Mouse (Mus musculus) embryonic facial prominence, embryonic 11.5 days (tissue): ENCODE data around the gene Ankrd39. TPM values are rescaled to one million over a fixed set of nuclear protein-coding genes. Genes with fewer than 3 reads are reported as not detected.

Experiments used
- ATAC-seq: fragments of 200-750 bp; cut with Nextera tagmentation; replicated peaks from 2 replicates; pipeline ENCODE4 v1.8.0; 2017; ENCODE audit warnings: low read depth; ENCODE audit not compliant: insufficient number of reproducible peaks, low FRiP score, low TSS enrichment
- DNase-seq: peaks from one replicate; pipeline ENCODE4 v3.0.0-alpha.2; 2015; ENCODE audit warnings: low spot score
- H3K27ac ChIP-seq: fragments of 300-500 bp; sonication (generic); replicated peaks from 2 replicates; pipeline ENCODE4 v1.5.1; 2014; ENCODE audit warnings: mild to moderate bottlenecking, low read depth, low read length, control low read depth
- H3K27me3 ChIP-seq: fragments of 300-500 bp; sonication (generic); 2 replicates; pipeline ENCODE4 v1.6.1; 2014; ENCODE audit warnings: mild to moderate bottlenecking, low read length, moderate library complexity, mixed read lengths; ENCODE audit not compliant: control insufficient read depth, insufficient read depth
- H3K36me3 ChIP-seq: fragments of 300-500 bp; sonication (generic); replicated peaks from 2 replicates; pipeline ENCODE4 v1.6.1; 2014; ENCODE audit warnings: low read depth, mild to moderate bottlenecking, low read length, moderate library complexity, mixed read lengths; ENCODE audit not compliant: control insufficient read depth, insufficient read depth
- H3K4me1 ChIP-seq: fragments of 300-500 bp; sonication (generic); 2 replicates; pipeline ENCODE4 v1.6.1; 2014; ENCODE audit warnings: low read length, mixed read lengths; ENCODE audit not compliant: control insufficient read depth, insufficient read depth
- H3K4me2 ChIP-seq: fragments of 300-500 bp; sonication (generic); 2 replicates; pipeline ENCODE4 v1.6.1; 2014; ENCODE audit warnings: low read depth, mild to moderate bottlenecking, control low read depth, low read length, moderate library complexity
- H3K4me3 ChIP-seq: fragments of 300-500 bp; sonication (generic); 2 replicates; pipeline ENCODE4 v1.5.1; 2014; ENCODE audit warnings: low read depth, low read length, control low read depth
- H3K9ac ChIP-seq: fragments of 300-500 bp; sonication (generic); replicated peaks from 2 replicates; pipeline ENCODE4 v1.6.1; 2014; ENCODE audit warnings: mild to moderate bottlenecking, control low read depth, low read length
- H3K9me3 ChIP-seq: fragments of 300-500 bp; sonication (generic); replicated peaks from 2 replicates; pipeline ENCODE4 v1.6.1; 2016; ENCODE audit warnings: mild to moderate bottlenecking, low read length, inconsistent platforms, mixed read lengths; ENCODE audit not compliant: control insufficient read depth
- WGBS: fragments of 180-500 bp; shearing (Covaris S2); extraction: QIAGEN DNeasy Blood & Tissue Kit; methylation state at CpG from one replicate; pipeline ENCODE4 v1.1.7; 2014; 5-methylcytosine and 5-hydroxymethylcytosine counted together
- polyA plus RNA-seq: library from polyadenylated mRNA; unstranded; fragments of >200 nt; fragmentation: Nextera tagmentation; extraction: Ambion mirVana; gene quantifications from 2 replicates; pipeline ENCODE4 v1.2.1, GENCODE M21; 2014

Ankrd39 gene
- polyA plus RNA-seq, 1 experiment from 2014 or later: 11.9 TPM

- DNase-seq (no peak), ATAC-seq (no peak)
- Histone ChIP-seq H3K4me2 (no peak overlapping the region), H3K27ac (no peak overlapping the region), H3K27me3 (no peaks in the 10 kb centered on the region), H3K9ac (no peak overlapping the region), H3K36me3 (no peaks in the 10 kb centered on the region; the same call in 1 of the 2 replicates), H3K9me3 (no peaks in the 10 kb centered on the region), H3K4me1 (no peaks in the 10 kb centered on the region), H3K4me3 (no peak overlapping the region)
- WGBS: 79% methylated on average over 8 of the region's 8 CpGs
Observed at GRCm38 (mm10) chr1:36530485-36530884, 16.8 kb downstream of the Ankrd39 start.

- Histone ChIP-seq H3K9ac (no peak overlapping the region), H3K9me3 (no peaks in the 10 kb centered on the region), H3K27me3 (no peaks in the 10 kb centered on the region), H3K4me1 (no peaks in the 10 kb centered on the region), H3K27ac (no peak overlapping the region), H3K4me3 (no peak overlapping the region), H3K36me3 (no peaks in the 10 kb centered on the region; the same call in 1 of the 2 replicates), H3K4me2 (no peak overlapping the region)
- DNase-seq (no peak), ATAC-seq (no peak)
- 93% methylated on average over 4 of the region's 4 CpGs for WGBS
Observed at GRCm38 (mm10) chr1:36529875-36530274, 17.4 kb downstream of the Ankrd39 start.

GRCm38 (mm10) chr1:36529274-36529673, 18.0 kb downstream of the Ankrd39 start:
- DNase-seq: no peak
- ATAC-seq: no peak
- H3K9me3 ChIP-seq: no peaks in the 10 kb centered on the region
- no peaks in the 10 kb centered on the region for H3K27me3 ChIP-seq
- H3K27ac ChIP-seq: no peak overlapping the region
- 88% methylated on average over 4 of the region's 4 CpGs for WGBS
- no peak overlapping the region for H3K4me2 ChIP-seq
- H3K9ac ChIP-seq: no peak overlapping the region
- H3K4me3 ChIP-seq: no peak overlapping the region
- H3K4me1 ChIP-seq: no peaks in the 10 kb centered on the region
- H3K36me3 ChIP-seq: no peaks in the 10 kb centered on the region; the same call in 1 of the 2 replicates

- H3K4me1 ChIP-seq: no peaks in the 10 kb centered on the region
- WGBS: 64% methylated on average over 1 of the region's 1 CpGs
- no peak overlapping the region for H3K4me2 ChIP-seq
- no peaks in the 10 kb centered on the region; the same call in 1 of the 2 replicates for H3K36me3 ChIP-seq
- no peak for ATAC-seq
- no peak overlapping the region for H3K4me3 ChIP-seq
- no peaks in the 10 kb centered on the region for H3K27me3 ChIP-seq
- peak; percentile 13 for DNase-seq
- no peak overlapping the region for H3K27ac ChIP-seq
- H3K9ac ChIP-seq: no peak overlapping the region
- no peaks in the 10 kb centered on the region for H3K9me3 ChIP-seq
Observed at GRCm38 (mm10) chr1:36528351-36528750, 18.9 kb downstream of the Ankrd39 start.

GRCm38 (mm10) chr1:36526903-36527302, 20.3 kb downstream of the Ankrd39 start:
- H3K36me3 ChIP-seq: peaks cover under 1% of the 10 kb centered on the region
- H3K27ac ChIP-seq: no peak overlapping the region
- no peaks in the 10 kb centered on the region for H3K4me1 ChIP-seq
- no peaks in the 10 kb centered on the region for H3K9me3 ChIP-seq
- H3K4me3 ChIP-seq: no peak overlapping the region
- no peak overlapping the region for H3K9ac ChIP-seq
- H3K27me3 ChIP-seq: no peaks in the 10 kb centered on the region
- ATAC-seq (no peak), DNase-seq (no peak)
- 92% methylated on average over 10 of the region's 10 CpGs for WGBS
- no peak overlapping the region for H3K4me2 ChIP-seq

- no peak for DNase-seq
- H3K9ac ChIP-seq: no peak overlapping the region
- no peak overlapping the region for H3K27ac ChIP-seq
- no peak overlapping the region for H3K4me3 ChIP-seq
- ATAC-seq: no peak
- 88% methylated on average over 12 of the region's 12 CpGs for WGBS
- H3K9me3 ChIP-seq: no peaks in the 10 kb centered on the region
- H3K27me3 ChIP-seq: no peaks in the 10 kb centered on the region
- no peak overlapping the region for H3K4me2 ChIP-seq
- no peaks in the 10 kb centered on the region for H3K4me1 ChIP-seq
- H3K36me3 ChIP-seq: peaks cover 6% of the 10 kb centered on the region
Observed at GRCm38 (mm10) chr1:36525774-36526173, 21.5 kb downstream of the Ankrd39 start.

GRCm38 (mm10) chr1:36524058-36524457, 23.2 kb downstream of the Ankrd39 start:
- no peak overlapping the region for H3K4me3 ChIP-seq
- peaks cover 13% of the 10 kb centered on the region for H3K36me3 ChIP-seq
- H3K4me2 ChIP-seq: no peak overlapping the region
- ATAC-seq (no peak), DNase-seq (no peak)
- H3K9me3 ChIP-seq: no peaks in the 10 kb centered on the region
- WGBS: 91% methylated on average over 5 of the region's 5 CpGs
- no peaks in the 10 kb centered on the region for H3K4me1 ChIP-seq
- no peak overlapping the region for H3K9ac ChIP-seq
- H3K27ac ChIP-seq: no peak overlapping the region
- H3K27me3 ChIP-seq: no peaks in the 10 kb centered on the region

GRCm38 (mm10) chr1:36523332-36524013, 23.8 kb downstream of the Ankrd39 start:
- no peak overlapping the region for H3K27ac ChIP-seq
- WGBS: 83% methylated on average over 9 of the region's 9 CpGs
- no peak overlapping the region for H3K4me3 ChIP-seq
- DNase-seq (no peak), ATAC-seq (no peak)
- H3K27me3 ChIP-seq: no peaks in the 10 kb centered on the region
- H3K4me2 ChIP-seq: no peak overlapping the region
- H3K36me3 ChIP-seq: peaks cover 13% of the 10 kb centered on the region
- H3K9ac ChIP-seq: no peak overlapping the region
- H3K9me3 ChIP-seq: no peaks in the 10 kb centered on the region
- no peaks in the 10 kb centered on the region for H3K4me1 ChIP-seq
